Mouse (Mus musculus) gonadal fat pad, adult 2 months (tissue): Measurements from ENCODE around the gene Vps9d1. TPM values are rescaled to one million over a fixed set of nuclear protein-coding genes. Genes with fewer than 3 reads are reported as not detected.
"Not testable (repeated sequence)": the region's sequence is repeated elsewhere in the genome, so short reads cannot be mapped to it uniquely, and the experiment has no call there.

Experiments used
- DNase-seq: peaks from one replicate; pipeline ENCODE4 v3.0.0-alpha.2; 2012; ENCODE audit warnings: low read depth
- polyA plus RNA-seq: library from polyadenylated mRNA; depleted of rRNA; stranded (reverse); fragments of >200 nt; gene quantifications from 2 replicates; pipeline ENCODE4 v1.2.3, GENCODE M21; 2012

Gene Vps9d1
- polyA plus RNA-seq, 1 experiment: 57.9 TPM

DNA sequence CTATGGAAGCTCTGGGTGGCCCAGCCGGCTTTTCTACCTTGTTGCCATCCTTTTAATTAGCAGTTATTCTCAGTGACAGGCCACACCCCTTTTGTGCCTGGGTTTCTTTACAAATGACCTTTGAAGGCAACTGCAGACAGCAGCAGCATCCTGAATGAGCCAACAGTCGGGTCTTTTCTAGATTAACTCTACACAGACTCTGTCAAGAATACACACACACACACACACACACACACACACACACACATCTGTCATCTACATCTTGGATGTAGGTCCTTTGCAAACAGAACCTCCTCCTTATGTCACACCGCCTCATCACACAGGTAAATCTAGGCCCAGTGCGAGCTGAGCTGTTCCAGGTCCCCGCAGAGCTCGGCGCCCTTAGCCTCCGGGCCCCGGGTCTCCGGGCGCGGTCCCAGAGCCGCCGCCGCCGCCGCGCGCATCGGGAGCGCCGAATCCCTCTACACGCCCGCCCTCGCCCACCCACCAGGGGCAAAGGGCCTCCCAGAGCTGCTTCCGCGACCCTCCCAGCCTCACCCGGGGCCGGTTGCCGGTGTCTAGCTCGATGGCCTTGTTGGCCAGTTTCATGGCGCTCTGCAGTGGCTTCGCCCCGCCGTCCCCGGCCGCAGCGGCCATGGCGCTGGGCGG, 573 bp downstream of the Vps9d1 start:
- no peak for DNase-seq

DNA sequence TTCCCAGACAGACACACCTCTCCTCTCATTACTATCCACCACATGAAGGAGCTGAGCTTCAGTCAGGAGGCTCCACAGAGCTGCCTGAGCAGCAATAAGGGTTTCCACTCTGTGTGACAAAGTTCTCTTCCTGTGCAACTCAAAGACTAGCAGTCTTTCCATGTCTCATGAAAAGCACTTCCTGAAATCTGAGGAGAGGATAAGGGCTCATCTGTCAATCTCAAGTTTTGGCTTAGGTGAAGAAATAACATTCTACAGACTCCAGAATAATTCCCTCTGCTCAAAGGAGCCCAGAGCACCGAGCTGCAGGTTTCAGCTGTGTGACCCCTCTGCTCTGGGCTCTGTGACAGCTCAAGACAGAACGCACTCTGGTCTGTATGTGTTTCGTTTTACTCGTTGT, 1.2 kb downstream of the Vps9d1 start:
- DNase-seq: no peak

DNA sequence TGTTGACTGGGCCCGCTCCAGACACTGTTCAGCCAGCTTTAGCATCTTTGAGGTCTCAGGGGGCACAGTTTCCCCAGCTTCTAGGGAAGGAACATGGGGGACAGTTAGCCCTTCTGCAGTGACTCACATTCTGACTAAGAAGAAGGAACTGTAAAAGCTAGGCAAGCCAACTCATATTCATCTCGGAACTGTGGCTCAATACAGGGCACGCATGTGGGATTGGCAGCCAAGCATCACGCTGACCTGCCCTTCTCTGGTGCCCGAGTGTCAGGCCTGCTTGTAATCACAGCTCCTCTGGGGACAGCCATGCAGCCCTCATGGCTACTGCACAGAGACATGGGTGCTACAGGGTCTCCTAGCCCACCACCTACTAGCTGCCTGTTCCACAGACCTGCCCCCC, 3.2 kb downstream of the Vps9d1 start:
- no peak for DNase-seq

DNA sequence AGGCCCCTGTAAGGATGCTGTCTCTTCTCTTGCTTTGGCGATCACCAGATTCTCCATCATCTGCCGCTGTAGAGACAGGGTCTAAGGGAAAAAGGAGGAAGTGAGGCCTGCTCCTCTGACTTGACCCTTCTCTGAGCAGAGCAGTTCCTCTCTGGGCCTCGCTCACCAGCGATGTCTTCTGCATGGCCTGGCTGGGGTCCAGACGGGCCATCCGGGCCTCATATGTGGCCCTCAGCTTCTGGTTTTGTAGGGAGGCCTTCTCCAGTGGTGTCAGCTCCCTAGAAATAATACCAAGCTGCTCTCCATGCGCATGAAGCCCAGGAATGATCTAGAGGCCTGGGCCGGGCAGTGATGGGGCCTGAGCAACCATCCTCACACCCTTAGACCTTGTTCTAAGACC, 5.6 kb downstream of the Vps9d1 start:
- DNase-seq: no peak

DNA sequence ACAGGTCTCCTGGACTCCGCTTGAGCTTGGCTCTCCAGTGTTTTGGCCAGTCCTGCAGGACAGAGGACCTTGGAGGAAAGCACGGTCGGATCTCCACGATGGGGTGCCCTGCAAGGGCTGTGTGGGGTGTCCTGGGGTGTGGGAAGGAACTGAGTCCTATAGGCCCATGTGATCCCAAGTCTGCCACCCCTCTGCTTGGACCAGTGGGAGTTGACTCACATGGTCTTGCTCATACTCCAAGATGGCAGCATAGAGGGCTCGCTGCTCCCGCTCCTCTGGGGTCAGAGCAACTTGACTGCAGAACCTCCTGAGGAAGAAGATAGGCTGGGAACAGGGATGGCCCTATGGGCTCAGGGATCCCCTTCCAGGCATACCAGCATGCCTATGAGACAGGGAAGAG, 6.4 kb downstream of the Vps9d1 start:
- no peak for DNase-seq

DNA sequence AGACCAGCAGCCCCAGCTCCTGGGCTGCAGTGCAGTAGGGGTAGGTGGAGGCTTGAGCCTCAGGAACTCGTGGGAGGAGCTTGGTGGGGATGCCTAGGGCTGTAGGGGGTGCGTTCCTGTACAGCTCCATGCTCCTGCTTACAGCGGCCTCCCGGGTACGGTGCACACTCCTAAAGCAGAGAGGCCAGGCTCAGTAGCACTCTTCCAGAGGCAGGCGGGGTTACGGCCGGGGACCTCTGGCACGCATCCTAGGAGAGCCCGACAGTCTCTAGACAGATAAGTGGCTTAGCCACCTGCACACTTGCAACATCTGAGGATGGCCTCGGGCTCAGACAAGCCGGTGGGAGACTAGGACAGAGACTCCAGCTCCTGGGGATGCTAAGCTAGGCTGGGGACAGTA, 8.6 kb downstream of the Vps9d1 start:
- no peak for DNase-seq

DNA sequence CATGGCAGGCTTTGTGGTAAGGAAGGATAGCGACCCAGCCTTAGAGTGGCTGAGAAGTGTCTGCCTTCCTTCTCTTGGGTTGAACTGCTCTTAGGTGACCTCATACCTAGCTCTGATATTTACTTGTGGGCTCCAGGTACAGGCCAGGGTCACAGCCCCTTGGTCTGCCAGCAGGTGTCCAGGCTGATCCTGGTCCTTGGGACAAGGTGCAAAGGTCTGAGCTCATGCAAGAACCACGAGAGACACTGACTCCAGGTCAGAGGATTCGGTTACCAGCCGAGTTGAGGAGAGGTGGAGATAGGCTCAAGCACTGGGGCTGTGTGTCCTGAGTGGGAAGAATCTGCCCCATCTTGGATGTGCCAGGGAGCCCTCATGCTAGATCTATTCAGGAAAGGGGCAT, 9.8 kb downstream of the Vps9d1 start:
- no peak for DNase-seq

DNA sequence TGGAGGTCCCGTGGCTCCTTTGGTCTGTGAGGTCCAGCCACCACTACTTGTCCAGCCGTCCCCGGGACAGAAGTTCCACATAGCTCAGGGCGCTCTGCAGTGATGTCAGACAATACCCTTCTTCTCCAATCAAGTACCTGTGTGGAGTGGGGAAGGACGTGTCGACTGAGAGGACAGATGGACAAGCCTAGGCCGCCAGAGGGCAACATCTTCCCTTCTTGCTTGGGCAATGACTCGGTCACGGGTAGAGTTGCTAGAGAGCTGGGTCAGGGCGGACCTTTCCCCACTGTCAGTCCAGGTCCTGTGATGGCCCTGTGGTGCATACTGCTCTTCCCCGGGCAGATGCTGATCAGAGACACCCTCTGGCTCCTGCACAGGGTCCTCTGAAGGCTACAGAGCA, 11.1 kb downstream of the Vps9d1 start:
- DNase-seq: no peak

DNA sequence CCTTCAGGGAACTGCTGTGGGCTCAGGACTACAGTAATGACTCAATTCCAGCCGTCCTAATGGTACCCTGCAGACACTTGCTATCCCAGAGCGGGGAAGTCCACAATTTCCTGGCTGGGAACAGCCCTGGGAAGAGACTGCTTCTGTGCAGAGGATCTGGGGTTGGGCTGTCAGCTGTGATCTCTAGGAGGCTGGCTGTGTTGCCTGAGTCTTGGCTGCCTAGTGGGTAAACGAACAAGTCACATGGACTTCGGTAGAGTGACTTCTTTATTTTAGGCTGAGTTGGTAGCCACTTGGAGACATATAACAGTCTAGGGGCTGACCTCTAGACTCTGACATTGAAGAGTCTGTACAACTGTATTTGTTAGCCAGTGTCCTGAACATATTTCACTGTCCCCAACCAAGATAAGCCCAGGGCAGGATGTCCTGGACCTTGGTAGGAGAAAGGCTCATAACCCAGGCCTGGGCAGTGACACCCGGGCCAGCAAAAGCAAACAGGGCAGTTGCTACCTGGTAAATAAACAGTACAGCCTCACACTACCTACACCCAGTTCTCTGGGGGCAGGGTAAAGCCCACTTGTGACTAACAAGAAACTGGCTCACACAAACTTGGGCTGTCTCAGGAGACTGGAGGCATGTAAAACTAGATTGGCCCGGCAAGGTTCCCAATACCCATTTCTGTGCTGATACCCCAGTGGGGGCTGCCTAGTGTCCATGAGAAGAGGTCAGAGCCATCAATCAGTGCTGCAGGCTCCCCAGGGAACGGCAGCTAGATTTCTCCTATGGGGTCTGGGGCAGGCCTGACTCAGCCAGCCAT, 11.8 kb downstream of the Vps9d1 start:
- no peak for DNase-seq

DNA sequence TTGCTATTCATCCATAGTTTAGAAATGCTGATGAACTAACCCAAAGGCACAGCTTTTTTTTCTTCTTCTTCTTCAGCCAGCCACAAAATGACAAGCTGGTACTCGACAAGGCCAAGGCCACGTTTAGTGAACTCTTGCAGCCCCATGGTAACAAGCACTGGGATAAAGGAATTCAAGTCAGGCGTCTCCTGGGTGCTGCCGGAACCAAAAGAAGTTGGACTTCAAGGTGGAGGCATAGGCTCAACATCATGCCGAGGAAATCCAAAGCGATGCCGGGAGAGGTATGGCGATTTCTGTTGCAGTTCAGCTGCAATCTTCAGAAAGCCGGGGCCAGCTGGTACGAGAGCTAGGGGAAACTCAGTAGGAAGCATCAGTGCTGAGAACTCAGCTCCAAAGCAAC, 14.8 kb downstream of the Vps9d1 start:
- DNase-seq: no peak

DNA sequence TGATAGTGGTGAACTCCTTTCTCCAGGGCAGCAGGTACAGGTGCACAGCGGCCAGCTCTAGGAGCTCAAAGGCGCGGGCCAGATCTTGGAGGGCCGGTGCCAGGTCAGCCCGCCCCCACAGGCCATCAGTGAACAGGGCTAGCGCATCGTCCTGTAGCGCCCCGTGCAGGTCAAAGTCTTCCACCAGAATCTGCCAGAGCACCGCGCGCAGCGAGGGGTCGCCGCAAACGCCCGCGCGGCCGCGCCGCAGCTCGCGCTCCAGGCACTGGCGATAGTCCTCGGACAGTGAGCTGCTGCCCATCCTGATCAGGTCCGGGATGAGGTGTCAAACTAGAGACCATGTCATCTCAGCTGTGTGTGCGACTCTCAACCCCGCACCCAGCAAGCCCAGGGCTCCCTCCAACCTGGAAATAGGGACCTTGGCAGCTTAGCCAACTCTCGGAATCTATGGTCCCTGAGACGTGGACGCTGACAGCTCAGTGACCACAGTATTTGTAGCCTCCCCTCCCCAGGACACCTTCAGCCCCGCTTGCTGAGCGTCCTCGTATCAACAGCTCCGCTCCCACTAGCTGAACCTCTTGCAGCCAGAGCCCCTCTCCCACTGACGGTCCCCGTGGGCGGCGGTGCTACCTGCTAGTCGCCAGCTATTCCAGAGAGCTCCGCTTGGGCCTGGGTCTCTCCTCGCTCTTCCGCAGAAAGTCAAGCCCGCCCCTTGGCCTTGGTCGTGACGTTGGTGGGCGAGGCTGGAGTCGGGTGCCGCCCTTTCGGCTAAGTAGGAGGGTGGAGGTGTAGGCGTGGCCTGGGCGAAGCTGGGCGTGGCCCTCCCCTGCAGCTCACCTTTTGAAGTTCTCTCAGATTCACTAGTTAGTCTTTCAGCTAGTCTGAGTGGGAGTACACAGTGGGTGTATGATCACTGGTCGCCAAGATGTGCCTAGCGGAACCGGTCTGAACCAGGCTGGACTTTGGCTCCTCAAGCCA, 18.3 kb downstream of the Vps9d1 start, which contains the start of gene Spata2l:
TSS of gene Spata2l (minus strand) at position 714 of the 978 bp plus-strand sequence.
- peak; percentile 79 for DNase-seq

DNA sequence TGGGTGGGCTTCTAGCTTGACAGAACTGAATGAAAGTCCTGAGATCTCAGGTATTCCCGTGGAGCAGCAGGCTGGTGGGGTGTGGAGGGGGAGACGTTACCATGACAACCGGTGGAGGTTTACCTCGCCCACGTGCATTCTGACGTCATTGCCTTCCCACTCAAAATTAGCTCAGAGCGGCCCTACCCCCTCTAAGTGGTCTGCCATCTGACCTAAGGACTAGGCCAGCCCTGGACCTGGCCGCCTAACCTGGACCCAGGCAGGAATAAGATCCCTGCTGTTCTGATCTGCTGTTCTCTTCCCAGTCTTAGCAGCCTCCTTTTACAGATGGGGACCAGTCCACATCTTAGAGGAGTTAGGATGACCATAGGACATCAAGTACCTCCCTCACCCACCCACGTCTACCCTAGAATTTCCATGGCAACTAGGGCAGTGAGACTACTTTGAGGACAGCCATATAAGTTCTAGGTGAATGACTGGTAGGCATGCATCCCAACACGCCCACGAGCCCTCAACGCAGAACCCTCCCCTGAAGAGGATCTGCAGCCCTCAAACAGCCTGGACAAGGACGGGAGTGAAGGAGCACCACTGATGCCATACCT, 19.1 kb downstream of the Vps9d1 start:
- no peak for DNase-seq

DNA sequence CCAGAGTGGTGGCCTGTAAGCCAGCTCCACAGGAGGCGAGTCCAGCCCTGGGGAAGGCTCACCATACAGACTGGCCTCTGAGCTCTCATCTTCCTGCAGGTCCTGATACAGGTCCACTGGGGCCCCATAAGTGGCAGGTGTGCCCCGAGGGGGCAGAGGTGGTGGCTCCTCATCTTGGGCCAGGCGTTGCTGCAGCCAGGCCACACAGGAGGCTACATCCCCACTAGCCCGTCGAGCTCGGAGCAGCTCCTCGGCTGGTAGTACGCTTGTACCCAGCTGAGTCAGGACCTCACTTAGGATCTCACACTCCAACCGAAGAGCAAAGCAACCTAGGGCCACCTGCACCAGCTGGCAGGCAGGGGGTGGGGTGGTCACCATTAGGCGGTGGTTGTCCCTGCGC, 20.4 kb downstream of the Vps9d1 start:
- DNase-seq: no peak

DNA sequence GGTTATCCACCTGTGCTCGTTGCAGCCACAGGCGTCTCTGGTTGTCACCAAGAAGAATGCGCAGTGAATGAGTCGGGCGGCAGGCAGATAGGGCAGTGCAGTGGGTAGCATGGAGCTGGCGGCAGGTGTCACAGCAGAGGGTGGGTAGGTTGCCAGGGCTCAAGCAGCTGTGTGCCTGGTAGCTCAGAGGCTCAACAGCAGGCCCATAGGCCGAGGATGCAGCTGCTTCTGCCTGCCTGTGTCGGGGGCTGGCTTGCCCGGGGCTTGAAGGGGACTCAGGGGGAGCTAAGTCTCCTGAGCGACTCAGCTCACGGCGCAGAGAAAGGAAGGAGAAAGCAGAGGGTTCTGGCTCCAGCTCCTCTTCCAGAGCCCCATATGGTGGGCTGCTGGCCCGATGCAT, 20.8 kb downstream of the Vps9d1 start:
- no peak for DNase-seq

DNA sequence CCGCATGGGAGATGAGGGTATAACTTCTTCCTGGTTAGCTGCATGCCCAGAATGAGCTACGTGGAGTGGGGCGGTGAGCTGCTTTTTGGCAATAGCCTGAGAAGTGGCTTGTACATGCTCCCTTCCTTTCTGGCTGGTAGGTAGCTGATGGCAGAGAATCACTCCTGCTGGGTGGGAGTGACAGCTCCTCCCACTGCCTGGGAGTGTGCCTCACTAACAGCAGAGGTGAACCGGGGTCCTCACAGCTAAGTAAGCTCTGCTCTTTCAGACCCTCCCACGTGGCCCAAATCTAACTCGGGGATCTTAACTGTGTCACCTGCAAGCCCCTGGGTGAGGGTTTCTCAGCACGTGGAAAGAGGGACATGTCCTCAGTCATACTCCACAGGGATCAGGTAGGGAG, 21.6 kb downstream of the Vps9d1 start:
- no peak for DNase-seq

DNA sequence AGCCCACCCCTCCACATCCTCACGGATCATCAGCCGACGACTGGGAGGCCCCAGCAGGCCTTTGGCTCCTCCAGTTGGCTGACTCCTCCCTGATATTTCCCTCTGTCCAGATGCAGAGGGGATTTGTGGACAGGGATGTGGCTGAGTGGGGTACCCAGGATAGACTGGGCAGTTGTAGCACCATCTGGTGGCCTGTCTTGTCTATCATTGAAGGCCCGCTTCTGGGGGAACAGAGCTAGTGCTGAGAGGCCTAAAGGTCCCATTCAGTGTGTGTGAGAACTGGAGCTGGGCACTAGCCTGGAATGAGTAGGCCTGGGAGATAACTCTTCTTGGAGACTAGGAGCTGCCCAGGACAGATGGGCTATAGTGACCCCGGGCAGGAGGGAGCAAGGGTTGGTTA, 22.4 kb downstream of the Vps9d1 start:
- DNase-seq: no peak

DNA sequence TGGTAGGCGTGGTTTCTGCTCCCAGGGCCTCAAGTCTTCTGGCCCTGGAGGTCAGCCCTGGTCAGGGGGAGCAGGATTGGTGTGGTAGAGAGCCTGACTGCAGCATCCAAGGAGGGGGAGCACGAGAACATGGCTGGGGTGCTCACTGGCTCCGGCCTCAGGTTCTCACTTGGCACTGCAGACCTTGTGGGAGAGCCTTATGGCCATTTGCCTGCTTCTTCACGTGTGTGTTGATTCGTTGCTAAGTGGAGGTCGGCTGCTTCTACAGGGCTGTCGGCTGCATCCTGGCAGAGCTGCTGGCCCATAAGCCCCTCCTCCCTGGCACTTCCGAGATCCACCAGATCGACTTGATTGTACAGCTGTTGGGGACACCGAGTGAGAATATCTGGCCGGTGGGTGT, 23.8 kb downstream of the Vps9d1 start:
- not testable (repeated sequence) for DNase-seq

DNA sequence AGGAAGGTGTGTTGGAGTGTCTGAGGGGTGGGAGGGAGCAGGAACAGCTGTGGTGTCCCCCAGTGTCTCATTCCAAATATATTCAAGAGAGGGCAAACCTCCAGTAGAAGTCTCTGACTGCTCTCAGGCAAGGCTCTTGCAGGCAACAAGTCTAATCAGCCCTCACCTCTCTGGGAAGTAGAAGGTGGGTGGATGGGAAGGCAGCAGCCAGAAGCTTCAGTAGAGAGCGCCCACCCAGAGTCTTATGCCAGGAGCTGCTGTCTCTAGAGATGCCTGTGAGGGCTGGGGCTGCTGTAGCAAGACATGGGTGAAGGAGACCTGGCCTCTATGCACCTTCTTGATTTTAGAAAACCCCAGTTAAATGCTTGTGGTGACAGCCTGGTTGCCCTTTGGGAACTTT, 25.7 kb downstream of the Vps9d1 start:
- no peak for DNase-seq

DNA sequence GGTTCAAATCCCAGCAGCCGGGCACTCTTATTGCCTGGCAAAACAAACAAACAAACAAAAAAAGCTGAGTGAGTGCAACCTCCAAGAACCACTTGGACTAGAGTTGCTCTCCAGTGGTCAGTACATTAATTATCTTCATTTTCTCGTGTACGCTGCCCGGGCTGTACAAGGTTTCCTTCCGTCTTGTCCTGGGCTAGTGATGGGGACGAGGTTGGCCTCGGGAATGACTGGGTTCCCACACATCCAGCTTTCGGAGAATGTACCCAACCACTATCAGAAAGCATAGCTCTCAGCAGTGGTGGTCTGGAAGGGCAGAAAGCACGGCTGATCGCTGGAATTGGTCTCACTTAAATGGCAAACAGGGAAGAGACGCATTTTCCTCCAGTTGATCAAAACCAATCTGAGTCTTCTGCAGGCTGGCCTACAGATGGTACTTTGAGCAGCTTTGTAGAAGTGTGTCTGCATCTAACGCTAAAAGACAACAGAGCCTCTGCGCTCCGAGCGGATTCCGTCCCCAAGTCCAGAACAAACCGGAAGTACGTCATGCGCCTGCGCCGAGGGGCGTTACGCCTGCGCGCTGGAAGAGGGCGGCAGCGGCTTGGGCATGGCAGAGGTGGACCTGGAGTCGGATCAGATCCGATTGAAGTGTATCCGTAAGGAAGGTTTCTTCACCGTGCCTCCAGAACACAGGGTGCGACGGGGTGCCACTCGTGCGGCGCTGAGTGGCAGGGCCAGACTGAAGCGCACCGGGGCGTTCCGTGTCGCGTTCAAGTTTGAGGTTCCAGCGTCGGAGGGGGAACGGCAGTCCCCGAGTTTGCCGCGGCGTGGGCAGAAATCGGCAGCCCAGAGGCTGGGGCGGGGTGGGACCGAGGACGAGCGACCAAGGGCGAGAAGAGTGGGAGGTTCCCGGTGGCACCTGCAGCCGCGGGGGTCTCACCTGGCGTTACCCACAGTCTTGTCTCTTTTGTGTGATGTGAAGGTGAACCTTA, 29.6 kb downstream of the Vps9d1 start, which contains the start of gene Cdk10:
TSS of gene Cdk10 (plus strand) at position 565 of the 989 bp plus-strand sequence.
- no peak for DNase-seq

DNA sequence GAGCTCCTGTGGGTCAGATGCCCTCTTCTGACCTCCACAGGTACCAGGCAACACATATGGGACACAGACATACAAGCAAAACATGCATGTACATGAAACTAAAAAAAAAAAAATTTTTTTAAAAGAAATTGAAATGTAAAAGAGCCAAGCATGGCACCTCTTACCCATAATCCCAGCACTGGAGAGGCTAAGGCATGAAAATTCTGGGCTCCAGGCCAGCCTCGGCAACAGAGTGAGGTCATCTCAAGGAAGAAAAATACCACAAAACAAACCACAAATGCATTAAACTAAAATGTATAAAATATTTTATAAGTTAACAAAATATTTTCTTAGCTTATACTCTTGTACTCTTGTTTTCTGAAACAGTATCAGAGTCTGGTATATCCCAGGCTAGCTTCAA, 33.2 kb downstream of the Vps9d1 start:
- no peak for DNase-seq

DNA sequence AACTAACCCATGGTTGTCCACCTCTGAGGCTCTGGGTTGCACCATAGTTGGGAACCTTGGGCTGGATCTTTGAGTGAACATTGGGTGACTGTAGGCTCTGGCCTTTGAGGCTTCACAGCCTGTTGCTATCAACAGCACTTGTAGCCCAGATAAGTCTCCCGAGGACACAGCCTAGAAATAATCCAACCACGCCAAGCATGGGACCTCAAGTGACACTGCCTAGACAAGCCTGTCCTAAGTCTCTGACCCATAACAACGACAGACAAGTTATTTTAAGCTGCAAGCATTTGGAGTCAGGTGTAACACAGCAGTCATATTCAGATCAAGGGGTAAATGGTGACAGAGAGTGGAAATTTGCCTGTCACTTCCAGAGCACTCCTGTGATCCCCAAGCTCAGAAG, 38.7 kb downstream of the Vps9d1 start:
- no peak for DNase-seq
